Mouse (Mus musculus): ENCODE measurements around the gene Tctn1. TPM values are rescaled to one million over a fixed set of nuclear protein-coding genes. Genes with fewer than 3 reads are reported as not detected.
A peak's percentile ranks its signal among the peaks of the same experiment; 100 is the strongest.

Gene Tctn1
- total RNA-seq, 2 experiments from 2014 or later = 1.8 to 2.0 TPM

DNA sequence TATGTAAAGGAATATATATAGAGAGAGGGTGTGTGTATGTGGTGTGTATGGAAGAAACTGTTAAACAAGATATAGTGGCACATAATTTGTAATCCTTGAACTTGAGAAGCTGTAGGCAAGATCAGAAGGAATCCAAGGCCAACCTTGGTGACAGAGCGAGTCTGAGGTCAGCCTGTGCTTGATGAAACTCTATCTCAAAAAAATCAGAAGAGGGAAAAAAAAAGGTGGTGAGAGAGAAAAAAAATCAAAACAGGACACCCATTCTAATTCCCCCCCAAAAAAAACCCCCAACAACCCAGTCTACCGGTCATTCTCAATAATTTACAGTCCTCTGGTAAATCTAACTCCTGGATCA, 19.5 kb upstream of the Tctn1 start:
- intact Hi-C loops (cut with DNase I) = no loop called here
- Histone ChIP-seq H3K27ac (peak overlapping the region; percentile 99), H3K4me3 (peak overlapping the region; percentile 98)
- no peak for TF ChIP-seq CTCF (IDR thresholded peaks at IDR 0.05)
- no peak for DNase-seq

DNA sequence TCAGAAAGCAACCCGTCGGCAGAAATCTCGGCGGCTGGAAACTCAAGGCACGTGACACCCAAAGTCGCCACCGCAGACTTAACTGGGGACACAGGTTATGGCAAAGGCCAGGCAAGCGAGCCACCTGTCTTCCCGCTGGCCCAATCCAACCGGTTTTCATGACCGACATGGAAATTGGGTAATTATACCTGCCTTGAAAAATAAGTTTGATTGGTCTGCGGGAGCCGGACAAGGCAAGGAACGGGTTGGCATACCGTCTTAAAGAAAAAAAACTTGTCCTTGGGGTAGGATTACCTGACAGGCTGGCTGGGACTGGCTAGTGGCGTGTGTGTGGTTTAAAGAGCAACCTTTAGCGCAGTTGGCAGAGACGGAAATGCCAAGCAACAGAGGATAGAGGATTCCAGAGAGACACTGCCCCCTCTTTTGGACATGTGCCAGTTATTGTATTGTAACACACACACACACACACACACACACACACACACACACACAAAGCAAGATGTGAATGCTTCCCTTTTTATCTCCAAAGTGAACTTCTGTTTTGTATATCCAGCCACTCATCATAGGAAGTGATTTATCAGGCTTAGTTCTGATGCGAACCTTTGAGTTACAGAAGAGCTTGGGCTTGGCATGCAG, 16.7 kb upstream of the Tctn1 start:
- peak; percentile 84 for DNase-seq
- H3K27ac ChIP-seq = peak overlapping the region; percentile 88
- peak overlapping the region; percentile 54 for H3K4me3 ChIP-seq
- no peak for TF ChIP-seq CTCF (IDR thresholded peaks at IDR 0.05)
- intact Hi-C loops (cut with DNase I) = no loop called here

DNA sequence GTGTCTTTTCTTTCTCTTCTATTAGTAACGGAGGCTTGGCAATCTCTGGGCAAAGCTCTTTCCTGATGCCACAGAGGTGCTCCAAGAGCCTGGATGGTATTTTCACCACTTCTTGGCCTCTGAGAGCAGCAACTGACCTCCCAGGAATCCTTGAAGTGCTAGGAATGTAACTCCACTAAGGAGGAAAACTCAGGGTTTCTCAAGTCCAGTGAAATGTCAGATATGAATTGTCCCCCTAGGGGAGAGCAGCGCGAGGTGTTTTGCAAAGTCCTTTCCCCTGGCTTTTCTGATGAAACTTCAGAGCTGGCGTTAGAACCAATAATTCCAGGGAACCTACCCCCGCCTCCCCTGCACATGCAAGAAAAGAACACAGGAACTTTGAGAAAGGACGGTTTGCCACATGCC, 16.2 kb upstream of the Tctn1 start:
- Histone ChIP-seq H3K4me3 (peak overlapping the region; percentile 54), H3K27ac (peak overlapping the region; percentile 88)
- DNase-seq = peak; percentile 32
- intact Hi-C loops (cut with DNase I) = no loop called here
- peak; percentile 33; the same call in 1 of the 2 replicates for TF ChIP-seq CTCF (IDR thresholded peaks at IDR 0.05)

DNA sequence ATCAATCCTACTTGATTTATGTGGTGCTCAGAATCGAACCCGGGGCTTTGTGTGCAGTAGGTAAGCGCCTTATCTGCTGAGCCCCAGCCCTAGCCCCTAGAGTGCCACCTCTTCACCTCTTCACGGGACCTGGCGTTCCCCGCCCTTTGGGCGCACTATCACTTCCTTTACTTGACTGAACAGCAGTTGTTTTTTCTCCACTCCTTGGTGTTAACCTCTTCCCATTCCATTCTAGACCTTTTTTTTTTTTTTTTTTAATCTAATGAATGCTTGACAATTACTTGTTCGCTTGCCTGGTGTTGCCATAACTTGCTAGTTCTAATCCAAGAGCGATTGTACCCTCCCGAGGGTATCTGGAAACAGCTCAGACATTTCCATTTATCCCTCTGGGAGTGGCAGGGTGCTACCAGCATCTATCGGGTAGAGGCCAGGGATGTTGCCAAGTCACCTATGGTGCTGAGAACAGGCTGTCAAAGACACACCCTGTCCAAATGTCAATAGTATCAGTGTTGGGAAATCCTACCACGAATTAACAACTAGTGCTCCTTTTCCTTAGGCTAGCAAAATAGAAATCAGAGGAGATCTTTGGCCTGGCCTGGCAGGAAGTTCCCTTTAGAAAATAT, 15.7 kb upstream of the Tctn1 start:
- TF ChIP-seq CTCF (IDR thresholded peaks at IDR 0.05) = no peak
- Histone ChIP-seq H3K4me3 (peak overlapping the region; percentile 54), H3K27ac (peak overlapping the region; percentile 88)
- intact Hi-C loops (cut with DNase I) = no loop called here
- DNase-seq = peak; percentile 66

DNA sequence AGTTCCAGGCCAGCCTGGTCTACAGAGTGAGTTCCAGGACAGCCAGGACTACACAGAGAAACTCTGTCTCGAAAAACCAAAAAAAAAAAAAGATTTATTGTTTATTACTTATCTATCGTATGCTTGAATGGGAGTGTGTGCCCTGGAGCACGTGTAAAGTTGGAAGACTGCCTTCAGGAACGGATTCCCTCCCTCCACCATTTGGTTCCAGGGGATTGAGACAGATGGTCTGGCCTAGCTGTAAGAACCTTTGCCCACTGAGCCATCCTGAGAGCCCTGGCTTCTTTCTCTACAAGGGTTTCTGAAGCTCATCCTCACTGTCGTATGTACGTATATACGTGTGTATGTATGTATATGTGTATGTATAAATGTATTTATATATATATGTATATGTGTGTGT, 14.7 kb upstream of the Tctn1 start:
- intact Hi-C loops (cut with DNase I) = no loop called here
- DNase-seq = no peak
- H3K27ac ChIP-seq = no peak overlapping the region
- no peak overlapping the region for H3K4me3 ChIP-seq
- TF ChIP-seq CTCF (IDR thresholded peaks at IDR 0.05) = no peak

DNA sequence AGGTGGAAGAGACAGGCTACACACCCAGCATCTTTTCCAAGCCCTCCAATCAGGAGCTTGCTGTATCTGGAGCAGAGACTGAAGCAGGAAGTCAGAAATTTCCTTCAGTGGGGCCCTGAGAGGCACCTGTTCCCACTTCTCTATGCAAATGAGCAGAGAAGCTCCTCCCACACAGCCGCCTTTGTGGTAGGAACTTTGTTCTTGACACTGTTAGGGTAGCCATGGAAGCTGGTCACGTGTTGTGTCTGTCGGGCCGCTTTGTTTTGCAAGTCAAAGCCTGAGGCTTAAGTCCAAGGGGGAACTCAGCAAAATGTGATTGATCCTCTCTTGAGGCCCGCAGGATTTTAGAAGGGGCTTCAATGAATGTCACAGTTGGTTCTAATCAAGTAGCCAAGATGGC, 10.5 kb upstream of the Tctn1 start:
- no peak for DNase-seq
- H3K27ac ChIP-seq = no peak overlapping the region
- intact Hi-C loops (cut with DNase I) = no loop called here
- no peak overlapping the region for H3K4me3 ChIP-seq
- TF ChIP-seq CTCF (IDR thresholded peaks at IDR 0.05) = no peak

DNA sequence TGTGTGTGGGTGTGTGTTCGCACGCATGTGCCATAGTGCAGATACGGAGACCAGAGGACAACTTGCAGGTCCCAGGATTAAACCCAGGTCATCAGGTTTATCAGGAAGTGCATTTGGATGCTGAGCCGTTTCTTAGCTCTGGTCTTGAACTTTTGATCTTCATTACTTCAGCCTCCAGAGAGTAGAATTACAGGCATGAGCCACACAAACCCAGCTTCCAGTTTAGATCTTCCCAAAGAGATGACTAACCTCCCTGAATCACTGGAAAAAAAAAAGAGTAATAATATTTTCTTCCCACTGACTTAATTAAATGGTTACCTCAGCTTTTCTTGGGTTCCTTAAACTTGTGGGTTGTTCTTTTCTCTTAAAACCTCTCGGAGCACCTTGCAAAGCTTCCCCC, 8.6 kb upstream of the Tctn1 start:
- no peak overlapping the region for H3K4me3 ChIP-seq
- no peak for TF ChIP-seq CTCF (IDR thresholded peaks at IDR 0.05)
- no peak for DNase-seq
- H3K27ac ChIP-seq = no peak overlapping the region
- intact Hi-C loops (cut with DNase I) = no loop called here

DNA sequence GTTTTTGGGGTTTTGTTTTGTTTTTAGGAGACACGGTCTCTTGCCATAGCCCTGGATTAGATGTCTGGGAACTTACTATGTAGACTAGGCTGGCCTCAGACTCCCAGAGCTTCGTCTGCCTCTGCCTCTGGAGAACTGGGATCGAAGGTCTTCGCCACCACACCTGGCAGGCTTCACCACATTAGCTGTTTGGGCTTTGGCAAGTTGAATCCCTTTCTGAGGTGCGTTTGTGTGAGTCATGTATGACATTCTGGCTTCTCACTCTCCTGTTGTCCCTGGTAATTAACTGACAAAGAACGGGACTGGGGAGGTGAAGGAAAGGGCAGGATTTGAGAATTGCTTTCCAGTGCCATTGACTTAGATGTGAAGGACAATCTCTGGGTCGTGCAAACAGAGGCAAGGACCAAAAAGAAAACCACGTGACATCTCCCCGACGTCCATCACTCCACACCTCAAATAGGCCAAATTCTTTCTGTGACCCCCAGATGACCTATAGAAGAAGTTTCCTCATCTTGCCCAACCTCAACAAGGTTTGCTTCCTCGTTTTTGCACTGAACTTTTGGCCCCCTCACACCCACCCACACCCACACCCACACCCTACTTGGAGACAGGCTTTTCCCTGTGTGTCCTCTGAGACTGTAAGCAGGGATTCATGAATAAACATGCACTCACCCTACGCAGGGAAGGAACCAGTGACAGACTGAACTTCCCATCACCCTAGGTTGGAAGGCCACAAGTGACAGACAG, 4.8 kb upstream of the Tctn1 start:
- TF ChIP-seq CTCF (IDR thresholded peaks at IDR 0.05) = no peak
- Histone ChIP-seq H3K4me3 (no peak overlapping the region), H3K27ac (no peak overlapping the region; the same call in 1 of the 2 replicates)
- DNase-seq = no peak
- intact Hi-C loops (cut with DNase I) = loop anchor here (1.0 to 5.0 kb wide), 2 partner anchors 75 to 123 kb away; partner anchors contain the start of gene Arpc3

DNA sequence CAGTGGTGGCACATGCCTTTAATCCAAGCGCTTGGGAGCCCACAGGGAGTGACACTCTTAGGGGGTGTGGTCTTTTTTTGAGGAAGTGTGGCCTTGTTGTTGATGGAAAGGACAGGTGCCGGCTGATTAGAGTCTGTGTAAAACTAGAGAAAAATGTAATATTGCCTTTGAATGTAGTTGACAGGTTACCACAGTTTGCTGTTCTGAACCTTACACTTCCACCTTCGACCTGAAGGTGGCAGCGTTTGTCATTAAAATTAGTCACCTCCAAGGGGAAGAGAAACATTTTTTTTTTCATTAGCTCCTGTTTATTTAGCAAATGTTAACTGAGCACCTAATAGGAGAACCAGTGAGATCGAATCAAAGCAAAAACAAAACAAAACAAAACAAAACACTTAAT, 3.6 kb upstream of the Tctn1 start:
- peak; percentile 84 for TF ChIP-seq CTCF (IDR thresholded peaks at IDR 0.05)
- Histone ChIP-seq H3K4me3 (no peak overlapping the region), H3K27ac (0 out of 2 replicates have a peak overlapping the region, but pooled peaks have one; percentile 17)
- intact Hi-C loops (cut with DNase I) = loop anchor here (1.0 to 5.0 kb wide), 2 partner anchors 76 to 124 kb away; partner anchors contain the start of gene Arpc3
- DNase-seq = peak; percentile 74

DNA sequence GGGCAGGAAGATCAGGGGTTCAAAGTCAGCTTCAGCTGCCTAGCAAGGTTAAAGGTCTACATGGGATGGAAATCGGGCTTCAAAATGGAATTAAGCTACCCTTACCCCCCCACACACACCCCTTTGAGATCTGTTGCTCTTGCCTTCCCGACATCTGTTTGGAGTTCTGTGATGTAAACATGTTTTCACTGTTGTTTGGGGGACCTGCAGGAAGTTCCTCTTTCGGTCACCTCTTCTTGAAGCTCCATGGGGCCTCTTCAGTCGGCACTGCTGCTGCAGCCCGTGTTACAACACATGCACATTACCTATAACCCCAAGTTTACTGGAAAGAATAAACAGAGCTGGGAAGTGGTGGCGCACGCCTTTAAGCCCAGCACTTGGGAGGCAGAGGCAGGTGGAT, 2.9 kb upstream of the Tctn1 start:
- H3K27ac ChIP-seq = no peak overlapping the region
- H3K4me3 ChIP-seq = no peak overlapping the region
- intact Hi-C loops (cut with DNase I) = loop anchor here (5.0 kb wide), 1 partner anchor 125 kb away; the partner anchor contains the start of gene Arpc3
- no peak for DNase-seq
- no peak for TF ChIP-seq CTCF (IDR thresholded peaks at IDR 0.05)

DNA sequence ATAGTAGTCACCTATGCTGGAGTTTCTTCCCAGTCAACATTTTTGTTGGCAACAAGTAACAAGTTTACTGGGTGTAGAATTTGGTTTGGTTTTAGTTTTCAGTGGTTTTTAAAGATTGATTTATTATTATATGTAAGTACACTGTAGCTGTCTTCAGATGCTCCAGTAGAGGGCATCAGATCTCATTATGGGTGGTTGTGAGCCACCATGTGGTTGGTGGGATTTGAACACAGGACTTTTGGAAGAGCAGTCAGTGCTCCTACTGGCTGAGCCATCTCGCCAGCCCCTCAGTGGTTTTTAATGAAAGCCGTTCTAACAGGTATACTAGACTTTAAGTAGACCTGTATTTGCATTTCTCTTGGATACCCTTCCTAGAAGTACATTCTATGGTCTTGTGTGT, 1.7 kb upstream of the Tctn1 start:
- intact Hi-C loops (cut with DNase I) = loop anchor here (5.0 kb wide), 1 partner anchor 126 kb away; the partner anchor contains the start of gene Arpc3
- peak; percentile 32 for TF ChIP-seq CTCF (IDR thresholded peaks at IDR 0.05)
- no peak for DNase-seq
- Histone ChIP-seq H3K4me3 (no peak overlapping the region), H3K27ac (no peak overlapping the region)

DNA sequence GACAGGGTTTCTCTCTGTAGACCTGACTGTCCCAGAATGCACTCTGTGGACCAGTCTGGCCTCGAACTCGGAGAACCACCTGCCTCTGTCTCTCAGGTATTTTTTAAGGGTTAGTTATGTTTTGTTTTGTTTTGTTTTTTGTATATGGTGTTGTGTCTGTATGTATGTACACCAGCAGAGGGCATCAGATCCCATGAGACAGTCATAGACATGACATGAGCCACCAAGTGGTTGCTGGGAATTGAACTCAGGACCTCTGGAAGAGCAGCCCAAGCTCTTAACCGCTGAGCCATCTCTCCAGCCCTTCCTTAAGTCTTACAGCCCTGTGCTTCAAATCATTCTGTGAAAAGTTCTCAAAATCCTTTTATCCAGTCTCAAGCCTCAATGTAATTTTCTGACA, 927 bp upstream of the Tctn1 start:
- intact Hi-C loops (cut with DNase I) = loop anchor here (5.0 kb wide), 1 partner anchor 127 kb away; the partner anchor contains the start of gene Arpc3
- TF ChIP-seq CTCF (IDR thresholded peaks at IDR 0.05) = peak; percentile 43; the same call in 1 of the 2 replicates
- H3K27ac ChIP-seq = no peak overlapping the region
- H3K4me3 ChIP-seq = no peak overlapping the region
- DNase-seq = no peak

DNA sequence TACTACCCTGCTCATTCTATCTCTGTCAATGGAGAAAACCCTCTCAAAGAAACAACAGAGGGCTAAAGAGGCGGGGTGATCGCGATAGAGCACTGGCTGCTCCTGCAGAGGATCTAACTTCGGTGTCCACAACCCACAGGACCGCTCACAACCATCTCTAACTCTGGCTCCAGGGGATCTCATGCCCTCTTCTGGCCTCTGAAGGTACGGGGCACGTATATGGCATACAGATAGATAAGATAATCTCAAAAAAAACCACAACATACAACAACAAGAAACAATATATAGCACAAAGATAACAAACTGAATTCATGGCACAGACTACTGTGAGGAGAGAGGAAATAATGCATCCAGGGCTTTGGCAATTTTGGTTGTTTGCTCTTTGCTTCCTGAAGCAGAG, 2.2 kb downstream of the Tctn1 start:
- peak; percentile 13; the same call in 1 of the 2 replicates for TF ChIP-seq CTCF (IDR thresholded peaks at IDR 0.05)
- no peak overlapping the region for H3K4me3 ChIP-seq
- intact Hi-C loops (cut with DNase I) = loop anchor here (5.0 kb wide), 2 partner anchors 85 to 130 kb away; no protein-coding TSS in a partner anchor
- no peak overlapping the region for H3K27ac ChIP-seq
- no peak for DNase-seq

All from gastrocnemius, adult 2 months (tissue).